Mouse (Mus musculus): ENCODE data around the gene Hrh2. TPM values are rescaled to one million over a fixed set of nuclear protein-coding genes. Genes with fewer than 3 reads are reported as not detected.

Gene Hrh2
- polyA plus RNA-seq, 1 experiment from 2014 or later, result 0.45 TPM

GRCm38 (mm10) chr13:54163363-54163762 is 28.6 kb upstream of the Hrh2 start:
- WGBS, result 83% methylated on average over 8 of the region's 8 CpGs
- Histone ChIP-seq H3K4me3 (replicated peaks) (no peak overlapping the region), H3K36me3 (no peaks in the 10 kb centered on the region)

GRCm38 (mm10) chr13:54164462-54164861 is 27.5 kb upstream of the Hrh2 start:
- no peak for ATAC-seq (ENCODE audit: low FRiP score)
- 89% methylated on average over 10 of the region's 10 CpGs for WGBS

More at GRCm38 (mm10) chr13:54163363-54163762, 28.6 kb upstream of the Hrh2 start:
- Histone ChIP-seq H3K9ac (replicated peaks) (no peak overlapping the region), H3K9me3 (replicated peaks) (no peaks in the 10 kb centered on the region), H3K4me1 (peaks cover 3% of the 10 kb centered on the region; the same call in 1 of the 2 replicates), H3K27me3 (replicated peaks) (0 out of 2 replicates have a peak, but pooled peaks cover under 1% of the 10 kb centered on the region), H3K4me2 (no peak overlapping the region), H3K27ac (replicated peaks) (no peak overlapping the region)
- no peak for ATAC-seq (ENCODE audit: low FRiP score)

GRCm38 (mm10) chr13:54165066-54165465 is 26.9 kb upstream of the Hrh2 start:
- WGBS, result 83% methylated on average over 6 of the region's 6 CpGs
- no peaks in the 10 kb centered on the region for H3K36me3 ChIP-seq
- ATAC-seq (ENCODE audit: low FRiP score), result no peak
- H3K9ac ChIP-seq (replicated peaks), result no peak overlapping the region
- H3K4me2 ChIP-seq, result no peak overlapping the region
- H3K27me3 ChIP-seq (replicated peaks), result no peaks in the 10 kb centered on the region
- H3K4me1 ChIP-seq, result no peaks in the 10 kb centered on the region
- H3K27ac ChIP-seq (replicated peaks), result no peak overlapping the region
- H3K9me3 ChIP-seq (replicated peaks), result no peaks in the 10 kb centered on the region
- no peak overlapping the region for H3K4me3 ChIP-seq (replicated peaks)

More at GRCm38 (mm10) chr13:54164462-54164861, 27.5 kb upstream of the Hrh2 start:
- Histone ChIP-seq H3K27ac (replicated peaks) (no peak overlapping the region), H3K9me3 (replicated peaks) (no peaks in the 10 kb centered on the region), H3K36me3 (no peaks in the 10 kb centered on the region), H3K27me3 (replicated peaks) (no peaks in the 10 kb centered on the region), H3K4me3 (replicated peaks) (no peak overlapping the region), H3K9ac (replicated peaks) (no peak overlapping the region), H3K4me2 (no peak overlapping the region), H3K4me1 (no peaks in the 10 kb centered on the region)

GRCm38 (mm10) chr13:54165765-54166164 is 26.2 kb upstream of the Hrh2 start:
- no peak overlapping the region for H3K27ac ChIP-seq (replicated peaks)
- H3K9ac ChIP-seq (replicated peaks), result no peak overlapping the region
- no peaks in the 10 kb centered on the region for H3K36me3 ChIP-seq
- H3K4me1 ChIP-seq, result no peaks in the 10 kb centered on the region
- ATAC-seq (ENCODE audit: low FRiP score), result no peak
- H3K27me3 ChIP-seq (replicated peaks), result no peaks in the 10 kb centered on the region
- no peaks in the 10 kb centered on the region for H3K9me3 ChIP-seq (replicated peaks)
- no peak overlapping the region for H3K4me3 ChIP-seq (replicated peaks)
- H3K4me2 ChIP-seq, result no peak overlapping the region
- 77% methylated on average over 6 of the region's 6 CpGs for WGBS

GRCm38 (mm10) chr13:54167036-54167435 is 24.9 kb upstream of the Hrh2 start:
- Histone ChIP-seq H3K36me3 (no peaks in the 10 kb centered on the region), H3K27ac (replicated peaks) (no peak overlapping the region), H3K4me3 (replicated peaks) (no peak overlapping the region), H3K9me3 (replicated peaks) (no peaks in the 10 kb centered on the region), H3K9ac (replicated peaks) (no peak overlapping the region), H3K27me3 (replicated peaks) (no peaks in the 10 kb centered on the region), H3K4me1 (no peaks in the 10 kb centered on the region), H3K4me2 (no peak overlapping the region)
- ATAC-seq (ENCODE audit: low FRiP score), result no peak
- 90% methylated on average over 2 of the region's 2 CpGs for WGBS

GRCm38 (mm10) chr13:54168675-54169074 is 23.3 kb upstream of the Hrh2 start:
- no peaks in the 10 kb centered on the region for H3K4me1 ChIP-seq
- ATAC-seq (ENCODE audit: low FRiP score), result no peak
- no peaks in the 10 kb centered on the region for H3K36me3 ChIP-seq
- 65% methylated on average over 8 of the region's 8 CpGs for WGBS
- H3K4me3 ChIP-seq (replicated peaks), result no peak overlapping the region
- no peak overlapping the region for H3K27ac ChIP-seq (replicated peaks)
- no peak overlapping the region for H3K4me2 ChIP-seq
- no peaks in the 10 kb centered on the region for H3K27me3 ChIP-seq (replicated peaks)
- H3K9ac ChIP-seq (replicated peaks), result no peak overlapping the region
- H3K9me3 ChIP-seq (replicated peaks), result no peaks in the 10 kb centered on the region

- WGBS, result 90% methylated on average over 6 of the region's 6 CpGs
- Histone ChIP-seq H3K4me2 (no peak overlapping the region), H3K9ac (replicated peaks) (no peak overlapping the region), H3K27ac (replicated peaks) (no peak overlapping the region), H3K4me1 (no peaks in the 10 kb centered on the region), H3K4me3 (replicated peaks) (no peak overlapping the region), H3K27me3 (replicated peaks) (no peaks in the 10 kb centered on the region), H3K36me3 (no peaks in the 10 kb centered on the region), H3K9me3 (replicated peaks) (no peaks in the 10 kb centered on the region)
- ATAC-seq (ENCODE audit: low FRiP score), result no peak
Measured at GRCm38 (mm10) chr13:54170288-54170687, 21.6 kb upstream of the Hrh2 start.

- no peaks in the 10 kb centered on the region for H3K36me3 ChIP-seq
- no peak overlapping the region for H3K4me3 ChIP-seq (replicated peaks)
- H3K4me1 ChIP-seq, result no peaks in the 10 kb centered on the region
- H3K4me2 ChIP-seq, result no peak overlapping the region
- H3K27ac ChIP-seq (replicated peaks), result no peak overlapping the region
- no peaks in the 10 kb centered on the region for H3K27me3 ChIP-seq (replicated peaks)
- WGBS, result 86% methylated on average over 10 of the region's 10 CpGs
- no peak overlapping the region for H3K9ac ChIP-seq (replicated peaks)
- H3K9me3 ChIP-seq (replicated peaks), result no peaks in the 10 kb centered on the region
- no peak for ATAC-seq (ENCODE audit: low FRiP score)
Measured at GRCm38 (mm10) chr13:54171346-54171745, 20.6 kb upstream of the Hrh2 start.

GRCm38 (mm10) chr13:54171761-54172160 is 20.2 kb upstream of the Hrh2 start:
- Histone ChIP-seq H3K4me2 (no peak overlapping the region), H3K9ac (replicated peaks) (no peak overlapping the region), H3K36me3 (no peaks in the 10 kb centered on the region), H3K9me3 (replicated peaks) (no peaks in the 10 kb centered on the region), H3K4me1 (no peaks in the 10 kb centered on the region), H3K4me3 (replicated peaks) (no peak overlapping the region), H3K27me3 (replicated peaks) (no peaks in the 10 kb centered on the region), H3K27ac (replicated peaks) (no peak overlapping the region)
- 77% methylated on average over 3 of the region's 3 CpGs for WGBS
- ATAC-seq (ENCODE audit: low FRiP score), result no peak

- H3K36me3 ChIP-seq, result no peaks in the 10 kb centered on the region
- no peak overlapping the region for H3K4me2 ChIP-seq
- no peak overlapping the region for H3K9ac ChIP-seq (replicated peaks)
- H3K4me3 ChIP-seq (replicated peaks), result no peak overlapping the region
- no peaks in the 10 kb centered on the region for H3K27me3 ChIP-seq (replicated peaks)
- 98% methylated on average over 2 of the region's 2 CpGs for WGBS
- no peak for ATAC-seq (ENCODE audit: low FRiP score)
- no peaks in the 10 kb centered on the region for H3K4me1 ChIP-seq
- no peaks in the 10 kb centered on the region for H3K9me3 ChIP-seq (replicated peaks)
- no peak overlapping the region for H3K27ac ChIP-seq (replicated peaks)
Measured at GRCm38 (mm10) chr13:54173941-54174340, 18.0 kb upstream of the Hrh2 start.

- ATAC-seq (ENCODE audit: low FRiP score), result no peak
- H3K27me3 ChIP-seq (replicated peaks), result no peaks in the 10 kb centered on the region
- H3K27ac ChIP-seq (replicated peaks), result no peak overlapping the region
- no peak overlapping the region for H3K4me3 ChIP-seq (replicated peaks)
- no peak overlapping the region for H3K9ac ChIP-seq (replicated peaks)
- WGBS, result 91% methylated on average over 4 of the region's 4 CpGs
- no peaks in the 10 kb centered on the region for H3K9me3 ChIP-seq (replicated peaks)
- no peak overlapping the region for H3K4me2 ChIP-seq
- no peaks in the 10 kb centered on the region for H3K4me1 ChIP-seq
- no peaks in the 10 kb centered on the region for H3K36me3 ChIP-seq
Measured at GRCm38 (mm10) chr13:54174703-54175102, 17.2 kb upstream of the Hrh2 start.

- Histone ChIP-seq H3K27me3 (replicated peaks) (no peaks in the 10 kb centered on the region), H3K36me3 (no peaks in the 10 kb centered on the region), H3K4me1 (no peaks in the 10 kb centered on the region), H3K27ac (replicated peaks) (no peak overlapping the region), H3K4me3 (replicated peaks) (no peak overlapping the region), H3K9ac (replicated peaks) (no peak overlapping the region), H3K9me3 (replicated peaks) (no peaks in the 10 kb centered on the region), H3K4me2 (no peak overlapping the region)
- ATAC-seq (ENCODE audit: low FRiP score), result no peak
- WGBS, result 88% methylated on average over 8 of the region's 8 CpGs
Measured at GRCm38 (mm10) chr13:54175426-54175825, 16.5 kb upstream of the Hrh2 start.

Data from neural tube, embryonic 15.5 days (tissue).